Mouse (Mus musculus) small intestine, adult 2 months (tissue): ENCODE results near the gene Gm26602. TPM values are rescaled to one million over a fixed set of nuclear protein-coding genes. Genes with fewer than 3 reads are reported as not detected.

Experiments used
- H3K27ac ChIP-seq: fragments of 200-500 bp; 2 replicates; pipeline ENCODE4 v1.5.1; 2012; ENCODE audit warnings: low read depth, low read length, control low read depth, inconsistent platforms; ENCODE audit not compliant: insufficient read depth
- H3K27me3 ChIP-seq: fragments of 200-500 bp; 2 replicates; pipeline ENCODE4 v1.6.1; 2012; ENCODE audit warnings: mild to moderate bottlenecking, moderate library complexity, low read length, inconsistent platforms; ENCODE audit not compliant: control insufficient read depth, insufficient read depth
- H3K36me3 ChIP-seq: fragments of 200-500 bp; 2 replicates; pipeline ENCODE4 v1.6.1; 2012; ENCODE audit warnings: mild to moderate bottlenecking, low read length, control low read depth, inconsistent platforms; ENCODE audit not compliant: control insufficient read depth, insufficient read depth
- H3K4me1 ChIP-seq: fragments of 200-500 bp; 2 replicates; pipeline ENCODE4 v1.6.1; 2012; ENCODE audit warnings: low read length, inconsistent platforms, mixed read lengths; ENCODE audit not compliant: control insufficient read depth, insufficient read depth, insufficient read length
- H3K4me3 ChIP-seq: fragments of 200-500 bp; 2 replicates; pipeline ENCODE4 v1.5.1; 2012; ENCODE audit warnings: low read depth, mild to moderate bottlenecking, control low read depth, inconsistent platforms, low read length, moderate library complexity
- CTCF ChIP-seq: fragments of 200-500 bp; IDR thresholded peaks from 2 replicates; pipeline ENCODE4 v1.5.1; 2012; ENCODE audit warnings: low read depth, mild to moderate bottlenecking, control low read depth, inconsistent platforms, low read length, moderate library complexity, mixed read lengths; ENCODE audit not compliant: insufficient replicate concordance, insufficient read length; ENCODE audit errors: extremely low read depth
- POLR2A ChIP-seq: fragments of 200-500 bp; IDR thresholded peaks from 2 replicates; pipeline ENCODE4 v1.6.1; 2012; ENCODE audit warnings: low read depth, mild to moderate bottlenecking, control low read depth, inconsistent platforms, low read length, moderate library complexity
- WGBS: fragments of 180-500 bp; shearing (Covaris S2); methylation state at CpG from one replicate; pipeline ENCODE4 v1.1.7; 2018; 5-methylcytosine and 5-hydroxymethylcytosine counted together
- polyA plus RNA-seq: library from polyadenylated mRNA; depleted of rRNA; stranded (reverse); fragments of >200 nt; gene quantifications from 2 replicates; pipeline ENCODE4 v1.2.3, GENCODE M21; 2012; rRNA removed

Gene Gm26602
- not detected in 2 replicates for polyA plus RNA-seq

- 98% methylated on average over 4 of the region's 4 CpGs for WGBS
- TF ChIP-seq CTCF: no peak
- no peak for TF ChIP-seq POLR2A
- no peak within 1 kb of the TSS for H3K4me3 ChIP-seq
- H3K27ac ChIP-seq: no peak within 1 kb of the TSS
- H3K4me1 ChIP-seq: peaks cover 11% of the 10 kb centered on the region
- no peaks in the 10 kb centered on the region for H3K27me3 ChIP-seq
- H3K36me3 ChIP-seq: peaks cover 8% of the 10 kb centered on the region
Observed at GRCm38 (mm10) chr10:79910556-79910955, at the start of gene Gm26602. Gene Gm26602 (plus strand): TSS chr10:79910856.

DNA sequence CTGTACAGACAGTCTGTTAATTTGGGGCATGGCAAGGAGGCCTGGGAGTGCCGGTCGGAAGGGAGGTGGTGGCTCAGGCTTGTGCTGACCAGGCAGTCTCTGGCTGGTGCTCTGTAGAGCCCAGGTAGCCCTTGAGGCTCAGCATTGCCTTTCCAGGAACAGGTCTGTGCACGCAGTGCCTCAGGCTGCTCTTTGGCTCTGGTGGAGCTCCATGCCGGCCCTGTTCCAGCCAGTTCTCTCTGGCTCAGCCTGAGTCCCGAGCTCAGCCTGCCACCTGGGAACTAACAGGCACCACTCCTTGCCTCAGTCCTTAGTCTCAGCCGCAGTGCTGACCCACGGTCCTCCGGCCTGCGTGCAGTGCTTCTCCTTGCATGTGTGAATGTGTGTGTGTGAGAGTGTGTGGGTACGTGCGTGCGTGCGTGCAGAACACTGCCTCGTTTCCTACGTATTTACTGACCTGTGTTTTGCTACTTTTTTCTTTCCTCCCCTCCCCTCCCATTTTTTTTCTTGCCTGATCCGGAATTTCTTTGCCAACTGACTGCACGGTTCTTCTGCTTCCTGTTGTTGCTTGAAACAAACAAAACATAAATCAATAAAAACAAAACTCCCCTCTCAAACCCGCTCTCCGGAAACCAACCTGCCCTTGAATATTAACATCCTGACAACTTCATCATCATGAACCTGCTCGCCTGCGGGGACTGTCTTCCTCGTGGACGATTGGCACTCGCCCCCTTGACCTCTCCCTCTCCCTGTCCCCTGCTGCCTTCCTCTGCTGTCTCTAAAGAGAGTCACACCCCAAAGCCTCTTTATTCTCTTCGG lies 49.2 kb upstream of the Gm26602 start:
- no peak for TF ChIP-seq CTCF
- TF ChIP-seq POLR2A: no peak
- no peaks in the 10 kb centered on the region for H3K27me3 ChIP-seq
- H3K4me3 ChIP-seq: no peak overlapping the region
- peaks cover 30% of the 10 kb centered on the region for H3K4me1 ChIP-seq
- WGBS: 68% methylated on average over 25 of the region's 25 CpGs
- no peak overlapping the region for H3K27ac ChIP-seq
- peaks cover 73% of the 10 kb centered on the region for H3K36me3 ChIP-seq

DNA sequence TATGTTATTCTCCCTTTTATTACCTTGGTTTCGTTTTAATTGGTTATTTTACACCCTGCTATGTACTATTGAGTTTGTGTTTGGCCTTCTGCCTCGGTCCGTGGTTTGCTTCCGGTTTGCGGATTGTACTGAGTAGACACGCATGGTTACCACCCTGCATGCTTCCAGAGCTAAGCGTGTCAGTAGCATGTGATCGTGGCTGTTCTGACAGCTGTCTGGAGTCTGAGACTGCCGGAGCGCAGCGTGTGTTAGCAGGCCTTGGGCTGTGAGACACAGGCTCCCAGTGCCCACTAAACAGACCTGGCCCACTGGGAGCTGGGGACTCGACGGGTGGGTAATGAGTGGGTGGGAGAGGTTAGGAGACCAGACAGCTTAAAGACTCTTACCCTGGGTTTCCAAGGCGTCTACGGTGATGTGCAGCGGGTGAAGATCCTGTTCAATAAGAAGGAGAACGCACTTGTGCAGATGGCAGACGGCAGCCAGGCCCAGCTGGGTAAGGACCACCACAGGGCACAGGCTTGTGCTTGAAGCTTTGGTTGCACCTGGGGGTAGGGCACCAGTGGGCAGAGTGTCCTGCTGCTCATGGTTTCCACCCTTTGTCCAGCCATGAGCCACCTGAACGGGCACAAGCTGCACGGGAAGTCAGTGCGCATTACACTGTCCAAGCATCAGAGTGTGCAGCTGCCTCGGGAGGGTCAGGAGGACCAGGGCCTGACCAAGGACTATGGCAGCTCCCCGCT lies 48.4 kb upstream of the Gm26602 start:
- peaks cover 23% of the 10 kb centered on the region for H3K4me1 ChIP-seq
- no peak overlapping the region for H3K4me3 ChIP-seq
- WGBS: 76% methylated on average over 23 of the region's 23 CpGs
- H3K36me3 ChIP-seq: peaks cover 65% of the 10 kb centered on the region
- no peaks in the 10 kb centered on the region for H3K27me3 ChIP-seq
- TF ChIP-seq CTCF: no peak
- no peak for TF ChIP-seq POLR2A
- no peak overlapping the region for H3K27ac ChIP-seq

- Histone ChIP-seq H3K4me3 (no peak overlapping the region), H3K27me3 (no peaks in the 10 kb centered on the region), H3K27ac (no peak overlapping the region), H3K4me1 (peaks cover 16% of the 10 kb centered on the region), H3K36me3 (peaks cover 59% of the 10 kb centered on the region)
- WGBS: 68% methylated on average over 10 of the region's 10 CpGs
- TF ChIP-seq CTCF (no peak), POLR2A (no peak)
Observed at GRCm38 (mm10) chr10:79862925-79863324, 47.7 kb upstream of the Gm26602 start.

GRCm38 (mm10) chr10:79864351-79865188 lies 46.1 kb upstream of the Gm26602 start:
- Histone ChIP-seq H3K4me1 (peaks cover 1% of the 10 kb centered on the region; the same call in 1 of the 2 replicates), H3K27me3 (no peaks in the 10 kb centered on the region), H3K4me3 (no peak overlapping the region), H3K36me3 (peaks cover 44% of the 10 kb centered on the region), H3K27ac (no peak overlapping the region)
- 45% methylated on average over 10 of the region's 10 CpGs for WGBS
- TF ChIP-seq CTCF (no peak), POLR2A (no peak)

GRCm38 (mm10) chr10:79865189-79865601 lies 45.5 kb upstream of the Gm26602 start:
- 45% methylated on average over 12 of the region's 12 CpGs for WGBS
- Histone ChIP-seq H3K4me1 (no peaks in the 10 kb centered on the region; the same call in 1 of the 2 replicates), H3K36me3 (peaks cover 37% of the 10 kb centered on the region), H3K27me3 (no peaks in the 10 kb centered on the region), H3K4me3 (no peak overlapping the region), H3K27ac (no peak overlapping the region)
- TF ChIP-seq CTCF: no peak
- TF ChIP-seq POLR2A: no peak
